Mouse (Mus musculus): ENCODE results near the gene Olfr139. TPM values are rescaled to one million over a fixed set of nuclear protein-coding genes. Genes with fewer than 3 reads are reported as not detected.

The Olfr139 gene
- not detected for total RNA-seq (2021)

DNA sequence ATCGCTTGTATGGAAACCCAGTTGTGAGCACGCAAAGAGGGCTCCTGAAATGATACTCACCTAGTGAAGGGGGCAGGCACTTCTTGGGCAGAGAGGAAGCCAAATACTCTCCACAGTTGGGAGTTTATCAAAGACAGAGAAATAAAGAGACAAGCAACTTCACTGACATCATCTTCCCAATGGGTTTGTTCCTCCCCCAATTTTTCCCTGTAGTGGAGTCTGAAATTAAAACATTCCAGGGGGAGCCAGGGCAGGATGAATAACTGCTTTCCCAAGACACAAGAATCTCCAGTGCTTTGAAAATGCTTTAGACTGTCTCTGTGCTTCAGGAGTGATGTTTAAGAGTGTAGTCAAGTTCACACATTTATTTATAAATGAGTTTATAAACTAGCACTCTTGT is at the start of gene Olfr139, which contains the start of gene Olfr399:
Olfr139 (minus strand) TSS at position 101 of the 400 bp plus-strand sequence.
Olfr399 (minus strand) TSS at position 165 of the 400 bp plus-strand sequence.
- no peak for DNase-seq

- DNase-seq = no peak
These were observed 48.7 kb upstream of the Olfr139 start for GRCm38 (mm10) chr11:74105066-74105465.

GRCm38 (mm10) chr11:74101507-74101906 is 45.2 kb upstream of the Olfr139 start:
- no peak for DNase-seq

DNA sequence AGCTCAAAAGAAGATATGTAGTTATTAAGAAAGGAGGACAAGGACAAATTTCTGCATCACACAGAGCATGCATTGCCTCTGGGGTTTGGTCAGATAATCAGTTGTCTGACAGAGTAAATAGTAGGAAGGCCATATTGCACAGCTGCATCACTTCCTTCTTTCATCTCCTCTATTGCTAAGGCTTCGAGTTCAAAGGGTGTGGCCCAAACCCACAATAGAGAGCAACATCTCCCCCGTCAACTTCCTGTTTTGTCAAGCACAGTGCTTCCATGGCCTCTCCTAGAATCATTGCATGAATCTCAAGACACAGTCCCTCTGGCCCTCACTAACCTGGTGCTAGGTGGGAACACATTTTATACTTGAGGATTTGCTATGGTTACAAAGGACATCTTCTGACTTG is 44.4 kb upstream of the Olfr139 start:
- no peak for DNase-seq

GRCm38 (mm10) chr11:74069655-74070054 is 13.3 kb upstream of the Olfr139 start, which contains the start of gene Zfp616:
TSS of gene Zfp616 (plus strand) at chr11:74069955.
- no peak for DNase-seq

DNA sequence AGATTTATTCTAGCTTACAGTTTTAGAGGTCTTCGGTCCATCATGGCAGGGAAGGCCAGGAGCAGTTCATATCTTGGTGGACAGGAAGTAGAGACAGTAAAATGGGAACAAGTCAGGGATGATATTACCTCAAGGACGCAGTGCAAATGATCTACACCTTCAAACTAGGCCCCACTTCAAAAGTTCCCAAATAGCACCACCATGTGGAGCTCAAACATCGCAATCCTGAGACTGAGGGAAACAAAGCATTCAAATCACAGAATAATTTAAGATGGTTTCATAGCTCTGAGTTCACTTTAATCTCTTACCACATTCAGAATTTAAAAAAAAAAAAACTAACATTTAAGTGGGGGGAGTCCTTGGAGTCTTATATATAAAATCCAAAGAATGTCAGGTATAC is 5.0 kb downstream of the Olfr139 start:
- no peak for DNase-seq

Other genes with a start within 250 kb of the Olfr139 start
- not detected for gene Olfr392, start 239.5 kb downstream of the Olfr139 start, total RNA-seq (2021)
- not detected for gene Olfr393, start 205.1 kb downstream of the Olfr139 start, total RNA-seq (2021)
- gene Olfr394, start 165.8 kb downstream of the Olfr139 start, total RNA-seq (2021) = not detected
- not detected for gene Olfr395, start 147.3 kb downstream of the Olfr139 start, total RNA-seq (2021)
- not detected for gene Olfr23, start 119.9 kb downstream of the Olfr139 start, total RNA-seq (2021)
- gene Olfr397, start 95.7 kb downstream of the Olfr139 start, total RNA-seq (2021) = not detected
- not detected for gene Olfr398, start 66.1 kb downstream of the Olfr139 start, total RNA-seq (2021)
- not detected for gene Olfr399, start 64 bp upstream of the Olfr139 start, total RNA-seq (2021)
- gene Zfp616, start 13.4 kb upstream of the Olfr139 start, total RNA-seq (2021) = not detected
- not detected for gene Olfr401, start 57.2 kb upstream of the Olfr139 start, total RNA-seq (2021)
- gene Olfr402, start 97.0 kb upstream of the Olfr139 start, total RNA-seq (2021) = not detected
- not detected for gene Olfr403, start 129.7 kb upstream of the Olfr139 start, total RNA-seq (2021)
- not detected for gene Olfr43, start 154.8 kb upstream of the Olfr139 start, total RNA-seq (2021)
- not detected for gene Olfr406, start 203.3 kb upstream of the Olfr139 start, total RNA-seq (2021)
- not detected for gene Olfr59, start 227.2 kb upstream of the Olfr139 start, total RNA-seq (2021)

All from layer of hippocampus, postnatal 36 days (tissue).